Mouse (Mus musculus) embryonic facial prominence, embryonic 11.5 days (tissue): ENCODE measurements around the gene Btrc. TPM values are rescaled to one million over a fixed set of nuclear protein-coding genes. Genes with fewer than 3 reads are reported as not detected.

Source experiments
- ATAC-seq: fragments of 200-750 bp; cut with Nextera tagmentation; replicated peaks from 2 replicates; pipeline ENCODE4 v1.8.0; 2017; ENCODE audit warnings: low read depth; ENCODE audit not compliant: insufficient number of reproducible peaks, low FRiP score, low TSS enrichment
- DNase-seq: peaks from one replicate; pipeline ENCODE4 v3.0.0-alpha.2; 2015; ENCODE audit warnings: low spot score
- H3K27ac ChIP-seq: fragments of 300-500 bp; sonication (generic); replicated peaks from 2 replicates; pipeline ENCODE4 v1.5.1; 2014; ENCODE audit warnings: mild to moderate bottlenecking, low read depth, low read length, control low read depth
- H3K27me3 ChIP-seq: fragments of 300-500 bp; sonication (generic); 2 replicates; pipeline ENCODE4 v1.6.1; 2014; ENCODE audit warnings: mild to moderate bottlenecking, low read length, moderate library complexity, mixed read lengths; ENCODE audit not compliant: control insufficient read depth, insufficient read depth
- H3K36me3 ChIP-seq: fragments of 300-500 bp; sonication (generic); replicated peaks from 2 replicates; pipeline ENCODE4 v1.6.1; 2014; ENCODE audit warnings: low read depth, mild to moderate bottlenecking, low read length, moderate library complexity, mixed read lengths; ENCODE audit not compliant: control insufficient read depth, insufficient read depth
- H3K4me1 ChIP-seq: fragments of 300-500 bp; sonication (generic); 2 replicates; pipeline ENCODE4 v1.6.1; 2014; ENCODE audit warnings: low read length, mixed read lengths; ENCODE audit not compliant: control insufficient read depth, insufficient read depth
- H3K4me2 ChIP-seq: fragments of 300-500 bp; sonication (generic); 2 replicates; pipeline ENCODE4 v1.6.1; 2014; ENCODE audit warnings: low read depth, mild to moderate bottlenecking, control low read depth, low read length, moderate library complexity
- H3K4me3 ChIP-seq: fragments of 300-500 bp; sonication (generic); 2 replicates; pipeline ENCODE4 v1.5.1; 2014; ENCODE audit warnings: low read depth, low read length, control low read depth
- H3K9ac ChIP-seq: fragments of 300-500 bp; sonication (generic); replicated peaks from 2 replicates; pipeline ENCODE4 v1.6.1; 2014; ENCODE audit warnings: mild to moderate bottlenecking, control low read depth, low read length
- H3K9me3 ChIP-seq: fragments of 300-500 bp; sonication (generic); replicated peaks from 2 replicates; pipeline ENCODE4 v1.6.1; 2016; ENCODE audit warnings: mild to moderate bottlenecking, low read length, inconsistent platforms, mixed read lengths; ENCODE audit not compliant: control insufficient read depth
- WGBS: fragments of 180-500 bp; shearing (Covaris S2); extraction: QIAGEN DNeasy Blood & Tissue Kit; methylation state at CpG from one replicate; pipeline ENCODE4 v1.1.7; 2014; 5-methylcytosine and 5-hydroxymethylcytosine counted together
- polyA plus RNA-seq: library from polyadenylated mRNA; unstranded; fragments of >200 nt; fragmentation: Nextera tagmentation; extraction: Ambion mirVana; gene quantifications from 2 replicates; pipeline ENCODE4 v1.2.1, GENCODE M21; 2014

Gene Btrc
- polyA plus RNA-seq, 1 experiment from 2014 or later: 56.0 TPM

GRCm38 (mm10) chr19:45529294-45529693 is 165.8 kb downstream of the Btrc start:
- H3K9ac ChIP-seq: no peak overlapping the region
- DNase-seq: no peak
- H3K4me3 ChIP-seq: no peak overlapping the region
- no peak overlapping the region for H3K27ac ChIP-seq
- peaks cover 5% of the 10 kb centered on the region; the same call in 1 of the 2 replicates for H3K36me3 ChIP-seq
- 90% methylated on average over 5 of the region's 5 CpGs for WGBS
- no peak overlapping the region for H3K4me2 ChIP-seq
- H3K4me1 ChIP-seq: no peaks in the 10 kb centered on the region
- ATAC-seq: no peak
- H3K9me3 ChIP-seq: no peaks in the 10 kb centered on the region
- H3K27me3 ChIP-seq: no peaks in the 10 kb centered on the region

GRCm38 (mm10) chr19:45530200-45530995 is 166.9 kb downstream of the Btrc start:
- Histone ChIP-seq H3K36me3 (peaks cover 5% of the 10 kb centered on the region; the same call in 1 of the 2 replicates), H3K27ac (no peak overlapping the region), H3K4me1 (no peaks in the 10 kb centered on the region), H3K4me2 (no peak overlapping the region), H3K9me3 (no peaks in the 10 kb centered on the region), H3K4me3 (no peak overlapping the region), H3K27me3 (no peaks in the 10 kb centered on the region), H3K9ac (no peak overlapping the region)
- ATAC-seq (no peak), DNase-seq (no peak)
- 81% methylated on average over 15 of the region's 15 CpGs for WGBS

- Histone ChIP-seq H3K4me1 (no peaks in the 10 kb centered on the region), H3K27ac (no peak overlapping the region), H3K4me2 (no peak overlapping the region), H3K36me3 (peaks cover 5% of the 10 kb centered on the region; the same call in 1 of the 2 replicates), H3K9me3 (no peaks in the 10 kb centered on the region), H3K4me3 (no peak overlapping the region), H3K9ac (no peak overlapping the region), H3K27me3 (no peaks in the 10 kb centered on the region)
- no peak for ATAC-seq
- 74% methylated on average over 6 of the region's 6 CpGs for WGBS
- no peak for DNase-seq
Measured at GRCm38 (mm10) chr19:45531554-45531953, 168.0 kb downstream of the Btrc start.

GRCm38 (mm10) chr19:45533617-45534016 is 170.1 kb downstream of the Btrc start:
- DNase-seq (no peak), ATAC-seq (no peak)
- Histone ChIP-seq H3K9me3 (no peaks in the 10 kb centered on the region), H3K9ac (no peak overlapping the region), H3K4me2 (no peak overlapping the region), H3K4me1 (no peaks in the 10 kb centered on the region), H3K36me3 (no peaks in the 10 kb centered on the region), H3K27me3 (no peaks in the 10 kb centered on the region), H3K27ac (no peak overlapping the region), H3K4me3 (no peak overlapping the region)
- 82% methylated on average over 7 of the region's 7 CpGs for WGBS

GRCm38 (mm10) chr19:45535214-45535735 is 171.7 kb downstream of the Btrc start:
- Histone ChIP-seq H3K4me2 (no peak overlapping the region), H3K9ac (no peak overlapping the region), H3K27ac (no peak overlapping the region), H3K9me3 (no peaks in the 10 kb centered on the region), H3K27me3 (no peaks in the 10 kb centered on the region), H3K4me1 (no peaks in the 10 kb centered on the region), H3K4me3 (no peak overlapping the region), H3K36me3 (no peaks in the 10 kb centered on the region)
- WGBS: 82% methylated on average over 8 of the region's 8 CpGs
- DNase-seq (no peak), ATAC-seq (no peak)

GRCm38 (mm10) chr19:45535929-45536328 is 172.4 kb downstream of the Btrc start:
- Histone ChIP-seq H3K4me3 (no peak overlapping the region), H3K9ac (no peak overlapping the region), H3K27ac (no peak overlapping the region), H3K9me3 (no peaks in the 10 kb centered on the region), H3K36me3 (no peaks in the 10 kb centered on the region), H3K4me2 (no peak overlapping the region; the same call in 1 of the 2 replicates), H3K4me1 (no peaks in the 10 kb centered on the region), H3K27me3 (no peaks in the 10 kb centered on the region; the same call in 1 of the 2 replicates)
- WGBS: 56% methylated on average over 6 of the region's 6 CpGs
- ATAC-seq: no peak
- no peak for DNase-seq

- peak; percentile 68 for DNase-seq
Measured at GRCm38 (mm10) chr19:45537505-45537904, 174.0 kb downstream of the Btrc start.

More at GRCm38 (mm10) chr19:45537505-45537904, 174.0 kb downstream of the Btrc start:
- no peak for ATAC-seq
- H3K4me1 ChIP-seq: no peaks in the 10 kb centered on the region
- peaks cover 11% of the 10 kb centered on the region for H3K27me3 ChIP-seq
- H3K36me3 ChIP-seq: no peaks in the 10 kb centered on the region
- no peak overlapping the region for H3K4me2 ChIP-seq
- WGBS: 56% methylated on average over 1 of the region's 1 CpGs
- H3K9ac ChIP-seq: no peak overlapping the region
- H3K9me3 ChIP-seq: no peaks in the 10 kb centered on the region
- no peak overlapping the region for H3K27ac ChIP-seq
- H3K4me3 ChIP-seq: no peak overlapping the region
